Mouse (Mus musculus): ENCODE results near the gene Gigyf1. TPM values are rescaled to one million over a fixed set of nuclear protein-coding genes. Genes with fewer than 3 reads are reported as not detected.

The Gigyf1 gene
- polyA plus RNA-seq, 1 experiment: 2.4 TPM

- Histone ChIP-seq H3K4me1 (ENCODE audit: control insufficient read depth) (peaks cover 6% of the 10 kb centered on the region), H3K9me3 (ENCODE audit: control insufficient read depth, low read length) (peaks cover 7% of the 10 kb centered on the region), H3K36me3 (ENCODE audit: control insufficient read depth) (no peaks in the 10 kb centered on the region), H3K4me3 (replicated peaks) (no peak overlapping the region), H3K27me3 (ENCODE audit: control insufficient read depth) (peaks cover 66% of the 10 kb centered on the region)
- TF ChIP-seq TAL1 (IDR thresholded peaks at IDR 0.05; ENCODE audit: low read length): no peak
- no peak for TF ChIP-seq GATA1 (IDR thresholded peaks at IDR 0.05; ENCODE audit: low read length)
These were observed 35.5 kb downstream of the Gigyf1 start for GRCm38 (mm10) chr5:137553898-137554297.

- Histone ChIP-seq H3K27me3 (ENCODE audit: control insufficient read depth) (peaks cover 42% of the 10 kb centered on the region), H3K4me1 (ENCODE audit: control insufficient read depth) (no peaks in the 10 kb centered on the region), H3K36me3 (ENCODE audit: control insufficient read depth) (no peaks in the 10 kb centered on the region), H3K4me3 (replicated peaks) (no peak overlapping the region), H3K9me3 (ENCODE audit: control insufficient read depth, low read length) (no peaks in the 10 kb centered on the region)
- TF ChIP-seq GATA1 (IDR thresholded peaks at IDR 0.05; ENCODE audit: low read length): no peak
- TF ChIP-seq TAL1 (IDR thresholded peaks at IDR 0.05; ENCODE audit: low read length): no peak
These were observed 43.2 kb downstream of the Gigyf1 start for GRCm38 (mm10) chr5:137561556-137561955.

DNA sequence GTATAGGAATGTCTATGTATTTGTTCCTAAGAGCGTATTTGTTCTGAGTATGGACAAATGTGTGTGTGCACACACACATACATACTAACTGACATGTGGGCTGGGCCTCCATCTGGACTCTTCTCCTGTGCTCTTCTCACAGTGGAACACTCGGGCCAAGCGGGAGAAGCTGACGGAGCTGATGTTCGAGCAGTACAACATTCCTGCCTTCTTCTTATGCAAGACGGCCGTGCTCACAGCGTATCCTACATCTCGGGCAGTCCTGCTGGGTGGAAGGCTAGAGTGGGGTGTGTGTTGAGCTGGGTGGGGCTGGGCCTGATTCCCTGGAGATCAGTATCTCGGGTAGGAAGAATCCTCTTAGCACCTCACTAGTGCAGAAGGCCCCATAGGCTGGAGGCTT lies 44.6 kb downstream of the Gigyf1 start:
- TF ChIP-seq TAL1 (IDR thresholded peaks at IDR 0.05; ENCODE audit: low read length): no peak
- no peak for TF ChIP-seq GATA1 (IDR thresholded peaks at IDR 0.05; ENCODE audit: low read length)
- Histone ChIP-seq H3K27me3 (ENCODE audit: control insufficient read depth) (peaks cover 39% of the 10 kb centered on the region), H3K9me3 (ENCODE audit: control insufficient read depth, low read length) (no peaks in the 10 kb centered on the region)

DNA sequence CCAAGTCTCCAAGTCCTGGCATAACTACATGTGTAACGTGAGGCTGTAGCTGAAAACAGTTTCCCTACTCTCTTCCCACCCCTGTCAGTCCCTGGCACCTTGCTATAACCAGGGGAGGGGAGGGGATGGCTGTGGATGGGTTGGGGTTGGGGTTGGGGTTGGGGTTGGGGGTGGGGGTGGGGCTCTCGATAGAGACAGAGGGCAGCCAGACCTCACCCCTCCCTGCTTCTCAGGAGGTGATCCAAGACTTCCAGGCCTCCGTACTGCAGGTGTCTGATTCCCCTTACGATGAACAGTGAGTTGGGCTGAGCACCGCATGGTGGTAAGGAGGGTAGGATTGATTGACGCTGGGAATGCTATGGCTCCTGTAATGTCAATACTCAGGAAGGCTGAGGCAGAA lies 47.4 kb downstream of the Gigyf1 start:
- TF ChIP-seq TAL1 (IDR thresholded peaks at IDR 0.05; ENCODE audit: low read length) (no peak), GATA1 (IDR thresholded peaks at IDR 0.05; ENCODE audit: low read length) (no peak)
- H3K4me1 ChIP-seq (ENCODE audit: control insufficient read depth): peaks cover 35% of the 10 kb centered on the region
- no peaks in the 10 kb centered on the region for H3K36me3 ChIP-seq (ENCODE audit: control insufficient read depth)
- peaks cover 13% of the 10 kb centered on the region for H3K27me3 ChIP-seq (ENCODE audit: control insufficient read depth)
- no peak overlapping the region for H3K4me3 ChIP-seq (replicated peaks)
- no peaks in the 10 kb centered on the region; the same call in 1 of the 2 replicates for H3K9me3 ChIP-seq (ENCODE audit: control insufficient read depth, low read length)

More for the DNA sequence above, 44.6 kb downstream of the Gigyf1 start:
- Histone ChIP-seq H3K36me3 (ENCODE audit: control insufficient read depth) (no peaks in the 10 kb centered on the region), H3K4me1 (ENCODE audit: control insufficient read depth) (peaks cover 7% of the 10 kb centered on the region), H3K4me3 (replicated peaks) (no peak overlapping the region)

DNA sequence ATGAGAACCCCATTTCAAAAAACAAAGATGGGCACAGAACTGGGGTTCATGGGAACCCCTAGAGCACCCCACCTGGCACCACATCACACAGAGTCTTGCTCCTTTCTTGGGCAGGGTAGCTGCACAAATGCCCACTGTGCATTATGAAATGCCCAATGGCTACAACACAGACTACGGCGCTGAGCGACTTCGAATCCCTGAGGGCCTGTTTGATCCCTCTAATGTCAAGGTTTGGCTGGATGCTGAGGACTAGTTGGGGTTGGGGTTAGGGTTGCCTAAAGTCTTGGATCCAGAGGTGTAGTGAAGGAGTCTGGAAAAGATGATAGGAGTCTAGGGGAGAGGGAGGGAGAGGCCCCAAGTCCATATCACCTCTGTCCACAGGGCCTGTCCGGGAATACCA lies 48.1 kb downstream of the Gigyf1 start:
- Histone ChIP-seq H3K9me3 (ENCODE audit: control insufficient read depth, low read length) (no peaks in the 10 kb centered on the region; the same call in 1 of the 2 replicates), H3K4me3 (replicated peaks) (no peak overlapping the region), H3K27me3 (ENCODE audit: control insufficient read depth) (peaks cover 8% of the 10 kb centered on the region), H3K4me1 (ENCODE audit: control insufficient read depth) (peaks cover 42% of the 10 kb centered on the region), H3K36me3 (ENCODE audit: control insufficient read depth) (peaks cover 4% of the 10 kb centered on the region)
- TF ChIP-seq TAL1 (IDR thresholded peaks at IDR 0.05; ENCODE audit: low read length) (no peak), GATA1 (IDR thresholded peaks at IDR 0.05; ENCODE audit: low read length) (no peak)

GRCm38 (mm10) chr5:137568223-137568798 lies 50.0 kb downstream of the Gigyf1 start:
- no peaks in the 10 kb centered on the region for H3K27me3 ChIP-seq (ENCODE audit: control insufficient read depth)
- TF ChIP-seq GATA1 (IDR thresholded peaks at IDR 0.05; ENCODE audit: low read length): no peak
- TF ChIP-seq TAL1 (IDR thresholded peaks at IDR 0.05; ENCODE audit: low read length): no peak
- H3K36me3 ChIP-seq (ENCODE audit: control insufficient read depth): peaks cover 20% of the 10 kb centered on the region
- peaks cover 59% of the 10 kb centered on the region for H3K4me1 ChIP-seq (ENCODE audit: control insufficient read depth)
- no peaks in the 10 kb centered on the region; the same call in 1 of the 2 replicates for H3K9me3 ChIP-seq (ENCODE audit: control insufficient read depth, low read length)
- no peak overlapping the region for H3K4me3 ChIP-seq (replicated peaks)

- peaks cover 63% of the 10 kb centered on the region for H3K4me1 ChIP-seq (ENCODE audit: control insufficient read depth)
- no peak for TF ChIP-seq TAL1 (IDR thresholded peaks at IDR 0.05; ENCODE audit: low read length)
- no peak for TF ChIP-seq GATA1 (IDR thresholded peaks at IDR 0.05; ENCODE audit: low read length)
- H3K4me3 ChIP-seq (replicated peaks): peak overlapping the region; percentile 91
- H3K27me3 ChIP-seq (ENCODE audit: control insufficient read depth): no peaks in the 10 kb centered on the region
- peaks cover 27% of the 10 kb centered on the region for H3K36me3 ChIP-seq (ENCODE audit: control insufficient read depth)
- H3K9me3 ChIP-seq (ENCODE audit: control insufficient read depth, low read length): no peaks in the 10 kb centered on the region; the same call in 1 of the 2 replicates
These were observed 50.7 kb downstream of the Gigyf1 start for GRCm38 (mm10) chr5:137569031-137569430.

- TF ChIP-seq GATA1 (IDR thresholded peaks at IDR 0.05; ENCODE audit: low read length): no peak
- TF ChIP-seq TAL1 (IDR thresholded peaks at IDR 0.05; ENCODE audit: low read length): no peak
- Histone ChIP-seq H3K36me3 (ENCODE audit: control insufficient read depth) (peaks cover 33% of the 10 kb centered on the region), H3K4me3 (replicated peaks) (peak within 1 kb of the TSS; percentile 91), H3K4me1 (ENCODE audit: control insufficient read depth) (peaks cover 70% of the 10 kb centered on the region), H3K27me3 (ENCODE audit: control insufficient read depth) (no peaks in the 10 kb centered on the region; the same call in 1 of the 2 replicates), H3K9me3 (ENCODE audit: control insufficient read depth, low read length) (no peaks in the 10 kb centered on the region; the same call in 1 of the 2 replicates)
These were observed 51.3 kb downstream of the Gigyf1 start, which contains the start of gene Tfr2 for GRCm38 (mm10) chr5:137569665-137570064. TSS of gene Tfr2 (plus strand) at chr5:137569840.

DNA sequence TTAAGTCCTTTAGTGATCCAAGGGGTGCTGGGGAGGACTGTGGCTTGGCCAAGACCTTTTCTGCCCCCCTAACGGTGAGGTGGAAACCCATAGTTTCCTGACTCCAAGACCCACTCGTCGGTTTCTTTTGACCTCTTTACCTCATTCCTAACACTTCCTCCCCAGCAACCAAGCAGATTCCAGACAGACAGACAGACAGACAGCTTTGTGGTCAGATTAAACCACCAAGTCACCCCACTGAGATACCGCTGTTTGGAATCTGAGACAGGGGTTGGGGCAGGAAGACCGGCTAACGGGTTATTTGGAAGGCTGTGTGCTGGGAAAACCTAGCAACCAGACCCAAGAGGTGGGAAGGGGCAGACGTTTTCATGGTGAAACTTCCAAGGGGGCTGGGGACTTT lies 51.8 kb downstream of the Gigyf1 start:
- Histone ChIP-seq H3K27me3 (ENCODE audit: control insufficient read depth) (no peaks in the 10 kb centered on the region; the same call in 1 of the 2 replicates), H3K4me1 (ENCODE audit: control insufficient read depth) (peaks cover 74% of the 10 kb centered on the region), H3K4me3 (replicated peaks) (peak overlapping the region; percentile 91), H3K9me3 (ENCODE audit: control insufficient read depth, low read length) (no peaks in the 10 kb centered on the region; the same call in 1 of the 2 replicates), H3K36me3 (ENCODE audit: control insufficient read depth) (peaks cover 38% of the 10 kb centered on the region)
- TF ChIP-seq GATA1 (IDR thresholded peaks at IDR 0.05; ENCODE audit: low read length) (no peak), TAL1 (IDR thresholded peaks at IDR 0.05; ENCODE audit: low read length) (no peak)
